Mouse (Mus musculus) retina, adult 2 months (tissue): Measurements from ENCODE around the gene Tas2r121.
"Not testable (repeated sequence)": the region's sequence is repeated elsewhere in the genome, so short reads cannot be mapped to it uniquely, and the experiment has no call there.

Experiments
- DNase-seq: peaks from one replicate; pipeline ENCODE4 v3.0.0-alpha.2; 2012; ENCODE audit warnings: low read depth, low spot score

The Tas2r121 gene

DNA sequence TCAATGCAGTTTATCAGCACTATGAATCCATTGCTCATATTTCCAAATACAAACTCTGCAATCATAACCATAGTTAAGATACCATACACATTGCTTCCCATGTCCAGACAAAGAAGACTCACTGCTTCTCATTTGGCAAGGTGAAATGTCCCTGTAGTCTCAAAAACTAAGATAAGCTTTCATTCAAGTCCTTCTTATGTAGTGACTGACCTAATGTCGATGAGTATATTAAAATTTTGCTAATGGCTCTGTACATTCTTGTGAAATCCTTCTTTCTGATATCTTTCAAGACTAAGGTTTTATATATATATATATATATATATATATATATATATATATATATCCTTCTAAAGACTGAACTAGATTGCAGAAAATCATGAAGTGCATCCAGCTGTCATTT is at the start of gene Tas2r121:
TSS of gene Tas2r121 (minus strand) at position 101 of the 400 bp plus-strand sequence.
- DNase-seq: no peak

DNA sequence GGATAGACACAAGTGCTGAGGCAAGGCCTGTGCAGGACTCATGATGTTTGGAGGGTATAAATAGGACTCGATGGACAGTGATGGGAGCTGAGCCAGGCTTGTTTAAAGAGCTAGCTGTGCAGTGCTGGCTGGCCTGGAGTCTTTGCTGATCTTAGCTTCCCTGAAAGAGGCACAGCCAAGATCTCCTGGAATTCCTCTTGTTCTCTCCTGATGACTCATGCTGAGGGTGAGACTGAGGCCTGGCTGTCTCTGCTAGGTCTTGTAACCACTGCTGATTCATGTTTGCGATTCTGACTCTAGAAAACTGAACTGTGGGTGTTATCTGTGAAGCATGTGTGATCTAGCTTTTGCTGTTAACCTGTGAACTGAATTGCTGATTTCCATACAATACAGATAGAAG is 49.4 kb upstream of the Tas2r121 start:
- DNase-seq: no peak

DNA sequence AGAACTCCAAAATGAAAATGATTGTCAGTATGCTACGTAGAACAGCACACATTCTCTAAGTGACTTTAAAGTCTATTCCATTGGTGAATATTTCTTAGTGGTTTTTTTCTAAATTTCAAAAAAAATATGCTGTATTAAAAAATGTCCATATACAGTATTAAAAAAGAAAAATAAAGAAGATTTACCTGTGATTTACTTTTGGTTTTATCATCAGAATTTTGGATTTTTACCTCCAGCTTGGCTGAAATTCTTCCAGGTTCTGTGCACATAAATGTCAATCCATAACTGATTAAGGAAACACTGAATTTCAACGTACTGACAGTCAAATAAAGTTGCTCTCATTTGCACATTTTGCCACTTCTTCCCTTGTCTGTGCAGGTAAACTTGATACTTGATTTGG is 37.1 kb upstream of the Tas2r121 start, which contains the start of gene Tas2r115:
TSS of gene Tas2r115 (minus strand) at position 101 of the 400 bp plus-strand sequence.
- DNase-seq: no peak

DNA sequence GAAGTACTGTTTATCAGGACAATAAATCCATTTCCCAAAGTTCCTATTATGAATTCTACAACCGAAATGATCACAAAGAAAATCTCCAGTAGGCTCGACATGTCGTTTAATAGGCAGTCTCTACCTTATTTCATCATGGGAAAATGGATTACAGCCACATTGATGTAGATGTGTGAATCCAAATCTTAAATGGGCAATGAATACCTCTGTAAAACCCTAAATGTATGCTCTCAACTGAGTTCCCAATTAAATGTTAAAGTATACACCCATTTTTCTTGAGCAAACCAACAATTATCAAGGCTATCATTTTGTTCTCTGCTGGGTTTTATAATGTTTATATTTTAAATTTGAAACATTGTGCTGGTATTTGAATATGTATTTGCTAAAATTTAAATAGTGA is 11.0 kb upstream of the Tas2r121 start, which contains the start of gene Tas2r122:
TSS of gene Tas2r122 (minus strand) at position 101 of the 400 bp plus-strand sequence.
- no peak for DNase-seq

DNA sequence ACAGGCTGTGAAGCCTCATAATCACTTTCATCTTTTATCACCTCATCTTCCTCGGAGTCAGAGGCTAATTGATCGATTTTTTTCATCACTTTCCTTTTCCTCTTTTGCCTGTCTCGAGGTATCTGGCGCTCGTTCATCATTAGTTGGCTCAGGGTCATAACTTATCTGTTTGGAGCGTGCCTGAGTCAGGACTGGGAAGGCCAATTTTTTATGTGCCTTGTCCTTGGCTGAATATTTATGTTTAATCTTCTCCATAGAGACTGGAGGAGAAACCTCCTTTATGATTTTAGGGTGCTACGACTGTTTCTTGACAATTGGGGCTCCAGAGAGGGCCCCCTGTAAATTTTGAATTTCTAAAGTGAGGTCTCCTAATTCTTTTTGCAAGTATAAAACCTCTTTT is 9.2 kb downstream of the Tas2r121 start:
- DNase-seq: not testable (repeated sequence)

DNA sequence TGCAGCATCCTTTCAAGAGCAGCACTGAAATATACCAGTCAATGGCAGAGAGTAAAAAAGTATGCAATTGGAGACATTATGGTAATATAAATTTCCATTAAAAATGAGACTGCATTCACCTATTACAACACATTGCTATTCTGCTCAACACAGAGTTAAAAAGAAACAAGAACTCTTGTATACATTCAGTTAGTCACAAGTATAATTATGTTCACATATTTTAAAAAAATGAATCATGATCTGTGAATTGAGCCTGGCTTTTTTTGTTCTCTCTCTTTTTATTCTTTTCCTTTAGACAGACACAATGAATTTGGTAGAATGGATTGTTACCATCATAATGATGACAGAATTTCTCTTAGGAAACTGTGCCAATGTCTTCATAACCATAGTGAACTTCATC is 44.2 kb downstream of the Tas2r121 start, which contains the start of gene Tas2r120:
TSS of gene Tas2r120 (plus strand) at position 301 of the 400 bp plus-strand sequence.
- no peak for DNase-seq

DNA sequence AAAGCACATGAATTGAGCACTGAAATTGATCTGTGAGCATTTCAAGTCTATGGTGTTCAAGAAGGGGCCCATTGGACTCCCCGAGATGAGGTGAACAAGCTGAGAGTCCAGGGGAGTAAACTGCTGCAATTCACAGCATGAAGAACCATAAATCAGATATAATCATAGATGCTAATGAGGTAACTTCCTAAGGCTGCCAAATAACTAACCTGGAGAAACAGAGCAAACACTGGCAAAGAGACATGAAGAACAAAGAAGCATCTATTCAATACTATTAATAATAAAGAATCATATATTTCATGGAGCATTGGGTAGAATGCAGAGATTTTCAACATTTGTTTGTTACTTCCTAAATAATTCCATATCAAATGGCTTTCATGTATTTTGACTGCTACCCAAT is 49.4 kb downstream of the Tas2r121 start, which contains the start of gene A630073D07Rik:
TSS of gene A630073D07Rik (minus strand) at position 101 of the 400 bp plus-strand sequence.
- no peak for DNase-seq
